Mouse (Mus musculus): ENCODE measurements around the gene Sit1.

Gene Sit1

DNA sequence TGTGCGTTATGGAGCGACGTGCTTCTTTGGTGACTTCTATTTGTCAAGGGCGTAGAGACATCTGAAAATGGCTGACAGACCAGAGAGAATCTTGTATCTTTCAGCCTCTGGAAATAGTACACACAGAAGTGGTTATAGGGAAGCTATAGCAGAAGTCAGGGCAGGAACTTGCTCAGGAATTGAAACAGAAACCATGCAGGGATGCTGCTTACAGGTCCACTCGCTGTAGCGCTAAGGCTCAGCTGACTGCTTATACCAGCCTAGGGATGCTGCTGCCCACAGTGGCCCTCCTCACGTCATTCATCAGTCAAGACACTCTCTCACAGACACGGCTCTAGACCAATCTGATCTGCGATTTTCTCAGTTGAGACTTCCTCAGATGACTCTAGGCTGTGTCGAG lies 13.2 kb downstream of the Sit1 start:
- DNase-seq (ENCODE audit: low spot score in 2 of 2), result peak in 1 of 2 experiments; percentile 38

DNA sequence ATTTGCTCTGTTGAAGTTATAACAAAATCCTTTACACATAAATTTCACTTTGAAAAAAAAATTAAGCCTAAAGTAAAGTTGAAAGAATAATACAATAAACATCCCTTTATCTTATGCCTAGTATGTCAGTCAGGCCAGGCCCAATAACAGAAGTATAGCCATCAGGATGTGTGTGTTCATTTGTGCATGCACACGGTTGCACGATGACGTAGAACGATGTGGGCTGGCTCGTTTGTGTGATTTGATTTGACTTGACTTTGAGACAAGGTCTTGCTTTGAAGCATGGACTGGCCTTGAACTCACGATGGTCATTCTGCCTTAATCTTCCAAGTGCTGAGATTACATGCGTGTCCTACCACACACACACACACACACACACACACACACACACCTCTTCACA lies 16.7 kb downstream of the Sit1 start:
- DNase-seq (ENCODE audit: low spot score in 2 of 2), result no peak

- peak; percentile 33 to 40 for DNase-seq (ENCODE audit: low spot score in 2 of 2)
Measured at GRCm38 (mm10) chr4:43465935-43466334, 17.6 kb downstream of the Sit1 start.

- no peak for DNase-seq (ENCODE audit: low spot score in 2 of 2)
Measured at GRCm38 (mm10) chr4:43463102-43463501, 20.4 kb downstream of the Sit1 start.

DNA sequence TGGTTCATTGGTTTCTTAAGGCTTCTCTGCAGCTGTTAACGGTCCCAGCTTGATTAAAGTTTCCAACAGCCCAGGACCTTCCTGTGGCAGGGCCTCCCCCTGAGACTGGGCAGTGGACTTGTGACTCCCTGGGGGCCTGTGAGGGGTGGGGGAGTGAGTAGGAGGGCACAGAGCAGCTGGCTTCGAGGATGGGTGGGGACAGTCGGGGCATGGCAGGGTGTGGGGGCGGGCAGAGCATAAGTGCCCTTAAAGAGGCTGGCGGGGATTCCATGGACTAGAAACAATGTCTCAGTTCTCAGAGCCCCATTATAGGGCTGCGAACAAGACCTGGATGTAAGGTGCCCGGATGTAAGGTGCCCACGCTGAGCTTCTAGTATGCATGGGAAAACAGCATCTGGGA lies 26.4 kb downstream of the Sit1 start:
- DNase-seq (ENCODE audit: low spot score in 2 of 2), result peak; percentile 88 to 89

- peak; percentile 87 to 90 for DNase-seq (ENCODE audit: low spot score in 2 of 2)
Measured at GRCm38 (mm10) chr4:43456470-43456869, 27.1 kb downstream of the Sit1 start.

GRCm38 (mm10) chr4:43454041-43454836 lies 29.3 kb downstream of the Sit1 start, which contains the start of gene Cd72:
Gene Cd72, minus strand, starts transcription at chr4:43454628.
- peak; percentile 78 to 81 for DNase-seq (ENCODE audit: low spot score in 2 of 2)

DNA sequence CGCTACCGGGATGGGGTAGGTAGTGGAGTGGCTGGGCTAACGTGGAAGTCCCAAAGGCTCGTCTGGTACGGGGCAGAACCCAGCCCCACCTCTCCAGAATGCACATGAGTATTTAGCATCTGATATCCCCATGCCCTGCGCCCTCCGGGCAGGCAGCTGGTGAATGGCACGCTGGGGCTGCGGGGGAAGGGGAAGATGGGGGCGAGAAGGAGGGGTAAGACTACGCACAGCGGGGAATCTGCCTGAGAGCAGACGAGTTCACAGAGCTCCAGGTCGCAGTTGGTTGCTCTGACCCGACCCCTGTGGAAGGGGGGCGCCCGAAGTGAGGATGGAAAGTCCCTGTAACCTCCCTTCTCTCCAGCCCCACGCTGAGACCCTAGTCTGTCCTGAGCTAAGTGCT lies 30.1 kb downstream of the Sit1 start:
- DNase-seq (ENCODE audit: low spot score in 2 of 2), result peak in 1 of 2 experiments; percentile 34

DNA sequence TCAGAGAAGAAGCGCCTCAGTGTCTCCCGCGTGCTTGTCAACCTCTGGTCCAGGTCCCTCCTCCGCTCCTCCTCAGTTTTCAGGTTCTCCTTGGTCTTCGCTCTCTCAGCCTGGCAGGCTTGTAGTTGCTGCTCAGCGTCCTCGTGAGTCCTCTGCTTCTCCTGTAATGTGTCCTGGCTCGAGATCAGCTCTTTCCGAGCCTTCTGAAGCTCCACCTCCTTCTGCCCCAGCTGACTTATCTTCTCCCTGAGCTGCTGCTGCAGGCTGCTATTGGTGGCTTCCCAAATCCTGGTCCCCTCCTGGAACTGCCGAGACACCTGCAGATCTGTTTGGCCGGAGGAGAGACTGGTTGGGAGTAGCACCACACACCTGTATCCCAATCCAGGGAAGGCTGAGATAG lies 31.2 kb downstream of the Sit1 start:
- no peak for DNase-seq (ENCODE audit: low spot score in 2 of 2)

GRCm38 (mm10) chr4:43448554-43448953 lies 35.0 kb downstream of the Sit1 start:
- DNase-seq (ENCODE audit: low spot score in 2 of 2), result no peak

DNA sequence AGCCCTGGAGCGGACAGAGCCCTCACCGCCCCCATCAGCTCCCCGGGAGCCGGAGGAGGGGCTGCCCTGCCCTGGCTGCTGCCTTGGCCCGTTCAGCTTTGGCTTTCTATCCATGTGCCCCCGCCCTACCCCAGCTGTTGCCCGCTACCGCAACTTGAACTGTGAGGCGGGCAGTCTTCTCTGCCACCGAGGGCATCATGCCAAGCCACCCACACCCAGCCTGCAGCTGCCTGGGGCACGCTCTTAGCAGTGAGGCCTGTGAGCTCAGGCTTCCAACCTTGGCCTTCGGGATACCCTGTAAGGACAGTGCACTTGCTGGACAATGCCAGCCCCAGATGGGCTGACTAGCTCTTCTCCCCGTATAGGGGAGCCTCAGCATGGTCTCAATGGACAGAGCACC lies 36.3 kb downstream of the Sit1 start:
- DNase-seq (ENCODE audit: low spot score in 2 of 2), result no peak

GRCm38 (mm10) chr4:43443511-43443910 lies 40.0 kb downstream of the Sit1 start:
- DNase-seq (ENCODE audit: low spot score in 2 of 2), result peak; percentile 29 to 32

- peak; percentile 82 to 83 for DNase-seq (ENCODE audit: low spot score in 2 of 2)
Measured at GRCm38 (mm10) chr4:43442456-43443361, 40.8 kb downstream of the Sit1 start.

DNA sequence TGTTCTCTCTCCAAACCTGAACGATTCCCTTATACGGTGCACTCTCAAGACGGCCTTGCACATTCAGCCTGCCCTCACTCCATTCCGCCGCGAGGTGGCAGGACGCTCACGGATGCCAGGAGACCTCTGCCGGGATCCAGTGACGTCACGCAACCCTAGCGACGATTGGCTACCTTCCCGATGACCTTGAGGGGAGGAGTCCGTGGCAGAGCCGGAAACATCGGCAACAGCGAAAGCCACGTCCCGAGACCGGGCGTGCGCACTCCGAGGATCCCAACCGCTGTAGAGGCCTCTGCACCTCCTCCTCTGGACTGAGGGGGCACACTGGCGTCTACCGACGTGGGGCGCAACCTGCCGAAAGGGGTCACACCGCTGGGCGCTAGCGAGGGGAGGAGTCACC lies 41.5 kb downstream of the Sit1 start:
- peak; percentile 99 for DNase-seq (ENCODE audit: low spot score in 2 of 2)

DNA sequence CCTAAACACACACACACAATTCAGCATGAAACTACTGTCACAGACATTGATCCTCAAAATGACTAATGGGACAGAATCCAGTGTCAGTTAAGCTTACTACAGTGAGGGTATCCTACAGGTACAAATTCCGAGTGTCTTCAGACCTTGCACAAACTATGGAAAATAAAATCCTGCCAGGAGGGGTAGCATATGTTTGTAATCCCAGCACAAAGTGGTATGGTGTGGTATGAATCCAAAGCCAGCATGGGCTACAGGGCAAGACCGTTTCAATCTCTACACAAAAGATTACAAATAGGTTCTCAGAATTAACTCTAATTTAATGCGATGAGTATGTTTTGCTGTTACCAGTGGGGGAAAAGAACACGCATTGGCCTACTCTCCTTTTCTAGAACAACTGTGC lies 41.9 kb downstream of the Sit1 start, which contains the start of gene Tesk1:
Gene Tesk1 (plus strand): TSS at position 301 of the 400 bp plus-strand sequence.
- no peak for DNase-seq (ENCODE audit: low spot score in 2 of 2)

DNA sequence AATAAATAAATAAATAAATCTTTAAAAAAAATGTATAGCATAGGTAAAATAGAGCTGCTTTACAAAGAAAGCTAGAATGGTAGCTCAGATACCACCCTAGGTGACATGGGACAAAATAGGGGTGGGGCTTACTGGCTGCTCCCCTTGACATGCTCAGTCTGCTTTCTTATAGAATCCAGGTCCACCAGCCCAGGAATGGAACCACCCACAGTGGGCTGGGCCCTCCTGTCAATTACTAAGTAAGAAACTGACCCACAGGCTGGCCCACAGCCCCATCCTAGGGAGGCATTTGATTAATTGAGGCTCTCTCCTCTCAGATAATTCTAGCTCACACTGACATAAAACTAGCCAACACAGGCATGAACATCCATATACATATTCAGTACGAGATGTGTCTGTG lies 50.7 kb downstream of the Sit1 start:
- no peak for DNase-seq (ENCODE audit: low spot score in 2 of 2)

Data from spleen, postnatal 36 days (tissue).